Mouse (Mus musculus): ENCODE measurements around the gene Pknox2.
A peak's percentile ranks its signal among the peaks of the same experiment; 100 is the strongest.

The Pknox2 gene

DNA sequence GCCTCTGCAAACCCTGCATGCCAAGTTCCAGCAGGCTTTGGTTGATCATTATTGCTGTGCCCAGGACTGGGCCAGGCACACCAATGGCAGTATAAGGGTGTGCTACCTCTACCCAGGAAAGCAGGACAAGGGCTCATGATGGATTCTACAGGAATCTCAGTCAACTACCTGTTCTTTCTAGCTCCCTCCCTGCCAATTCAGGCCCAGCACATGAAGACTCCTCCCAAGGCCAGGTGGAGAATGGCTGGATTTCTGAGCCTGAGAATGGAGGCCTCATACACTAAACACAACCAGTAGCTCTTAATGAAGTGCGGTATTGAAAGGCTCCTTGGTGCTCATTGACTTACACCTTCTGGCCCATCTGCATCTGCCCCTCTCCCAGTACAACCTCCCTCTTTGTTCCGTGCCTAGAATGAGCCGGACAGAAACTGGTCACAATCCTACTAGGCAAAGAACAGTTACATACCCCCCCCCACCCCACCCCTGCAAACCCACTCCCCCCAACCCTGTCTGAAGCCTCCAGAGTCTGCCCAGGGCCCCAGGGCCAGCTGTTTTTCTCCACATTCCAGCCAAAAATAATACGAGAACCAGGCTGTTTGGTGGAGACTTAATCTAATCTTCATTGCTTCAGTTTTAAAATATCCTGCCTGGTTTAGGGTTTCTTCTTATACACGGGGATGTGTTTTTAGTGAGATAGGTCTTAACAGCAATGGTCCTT, 6.6 kb downstream of the Pknox2 start:
- DNase-seq (ENCODE audit: low spot score) = no peak

DNA sequence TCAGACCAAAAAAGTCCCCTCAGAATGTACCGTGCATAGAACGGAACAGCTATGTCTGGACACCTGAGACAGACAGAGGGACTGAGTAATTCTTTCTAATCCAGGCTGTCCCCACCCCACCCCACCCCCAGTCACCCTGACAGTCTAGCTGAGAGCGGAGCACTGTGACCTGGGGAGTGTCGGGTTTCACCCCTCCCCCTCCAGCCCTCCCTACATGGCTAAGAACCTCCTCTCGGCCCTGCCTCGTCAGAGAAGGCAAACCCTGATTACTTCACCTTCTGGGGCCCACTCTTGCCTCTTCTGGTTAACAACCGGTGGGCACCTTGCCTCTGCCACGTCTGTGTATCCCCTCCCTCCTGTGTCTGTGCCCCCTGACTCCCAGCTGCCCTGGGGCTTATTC, 7.7 kb downstream of the Pknox2 start:
- DNase-seq (ENCODE audit: low spot score) = peak; percentile 50

DNA sequence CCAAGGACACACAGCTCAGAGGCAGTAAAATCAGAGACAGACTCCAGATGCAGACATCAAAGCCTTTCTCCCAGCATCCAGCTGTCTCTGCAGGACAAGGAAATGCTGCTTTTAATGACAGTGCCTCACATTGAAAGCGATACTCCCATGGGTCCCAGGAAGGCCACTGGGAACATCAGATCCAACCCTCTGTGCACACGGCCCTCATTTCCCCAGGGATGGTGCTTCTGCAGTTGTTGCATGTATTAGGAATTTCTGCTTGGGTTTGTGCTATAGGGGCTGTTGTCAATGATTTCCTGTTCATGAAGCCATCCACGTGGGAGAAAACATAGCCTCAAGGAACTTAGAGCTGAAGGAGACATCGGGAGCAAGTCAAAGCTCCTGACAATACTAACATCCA, 8.3 kb downstream of the Pknox2 start:
- DNase-seq (ENCODE audit: low spot score) = no peak

DNA sequence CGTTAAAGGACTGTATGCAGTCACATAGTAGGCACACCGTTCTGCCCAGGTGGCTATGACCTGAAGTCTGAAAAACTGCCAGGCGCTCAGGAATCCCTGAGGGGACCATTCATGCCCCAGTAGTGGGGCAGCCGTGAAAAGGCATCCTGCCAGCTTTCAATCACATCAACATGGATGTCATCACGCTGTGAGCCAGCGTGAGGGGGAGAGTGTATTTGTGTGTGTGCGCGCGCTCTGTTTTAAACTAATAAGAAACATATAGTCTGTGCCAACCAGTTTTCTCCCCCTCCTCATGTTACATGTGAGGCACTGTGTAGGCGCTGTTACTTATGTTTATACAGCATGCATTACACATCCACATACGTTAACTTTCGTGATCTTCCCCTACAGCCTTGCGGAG, 10.9 kb downstream of the Pknox2 start:
- no peak for DNase-seq (ENCODE audit: low spot score)

DNA sequence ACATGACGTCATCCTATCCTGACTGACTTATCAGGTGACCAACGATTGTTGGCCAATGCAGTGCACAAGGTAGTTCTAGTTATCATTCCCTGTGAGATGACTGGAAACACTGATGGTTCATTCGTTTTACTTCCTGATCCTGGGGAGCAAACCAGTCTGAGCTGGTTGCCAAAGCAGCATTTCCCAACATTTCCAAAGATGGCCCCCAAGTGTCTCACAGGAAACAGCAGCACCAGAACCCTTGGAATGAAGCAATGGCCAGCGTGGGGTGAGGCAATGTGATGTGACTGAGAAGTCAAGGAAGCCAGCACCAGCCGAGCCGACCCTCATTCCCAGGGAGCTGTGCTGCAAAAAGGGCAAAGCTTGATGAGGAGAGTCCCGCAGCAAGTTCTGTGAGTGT, 13.7 kb downstream of the Pknox2 start:
- DNase-seq (ENCODE audit: low spot score) = no peak

DNA sequence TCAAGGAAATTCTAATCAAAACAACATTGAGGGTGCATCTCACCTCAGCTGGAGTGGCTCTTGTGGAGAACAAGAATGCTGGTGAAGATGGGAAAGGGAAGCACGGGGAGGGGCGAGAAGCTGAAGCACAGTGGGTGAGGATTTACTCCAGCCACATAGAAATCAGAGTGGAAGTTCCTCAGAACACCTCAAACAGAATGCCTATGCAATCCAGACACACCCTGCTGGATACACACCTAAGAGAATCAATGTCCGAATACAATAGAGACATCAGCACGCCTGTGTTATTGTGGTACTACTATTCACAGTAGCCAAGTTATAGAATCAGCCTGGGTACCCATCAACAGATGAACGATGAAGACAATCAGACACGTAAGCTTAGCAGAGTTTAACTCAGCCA, 18.2 kb downstream of the Pknox2 start:
- DNase-seq (ENCODE audit: low spot score) = no peak

DNA sequence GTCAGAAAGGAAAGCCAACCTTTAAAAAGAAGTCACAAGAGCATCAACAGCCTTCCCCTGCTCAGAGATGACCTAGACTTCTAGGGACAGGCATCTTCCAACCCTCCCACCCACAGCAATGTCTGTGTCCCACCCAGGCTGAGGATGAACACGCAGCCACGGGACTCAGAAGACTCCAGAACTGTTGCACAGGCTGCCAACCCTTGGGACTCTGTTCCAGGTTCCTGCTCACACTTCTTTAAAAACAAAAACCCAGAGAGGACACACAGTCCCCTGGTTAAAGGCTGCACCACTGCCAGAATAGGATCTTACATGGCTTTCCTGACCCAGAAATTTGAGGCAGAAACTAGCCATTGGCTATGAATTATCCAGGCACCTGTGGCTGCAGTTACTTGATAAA, 21.0 kb downstream of the Pknox2 start:
- DNase-seq (ENCODE audit: low spot score) = no peak

DNA sequence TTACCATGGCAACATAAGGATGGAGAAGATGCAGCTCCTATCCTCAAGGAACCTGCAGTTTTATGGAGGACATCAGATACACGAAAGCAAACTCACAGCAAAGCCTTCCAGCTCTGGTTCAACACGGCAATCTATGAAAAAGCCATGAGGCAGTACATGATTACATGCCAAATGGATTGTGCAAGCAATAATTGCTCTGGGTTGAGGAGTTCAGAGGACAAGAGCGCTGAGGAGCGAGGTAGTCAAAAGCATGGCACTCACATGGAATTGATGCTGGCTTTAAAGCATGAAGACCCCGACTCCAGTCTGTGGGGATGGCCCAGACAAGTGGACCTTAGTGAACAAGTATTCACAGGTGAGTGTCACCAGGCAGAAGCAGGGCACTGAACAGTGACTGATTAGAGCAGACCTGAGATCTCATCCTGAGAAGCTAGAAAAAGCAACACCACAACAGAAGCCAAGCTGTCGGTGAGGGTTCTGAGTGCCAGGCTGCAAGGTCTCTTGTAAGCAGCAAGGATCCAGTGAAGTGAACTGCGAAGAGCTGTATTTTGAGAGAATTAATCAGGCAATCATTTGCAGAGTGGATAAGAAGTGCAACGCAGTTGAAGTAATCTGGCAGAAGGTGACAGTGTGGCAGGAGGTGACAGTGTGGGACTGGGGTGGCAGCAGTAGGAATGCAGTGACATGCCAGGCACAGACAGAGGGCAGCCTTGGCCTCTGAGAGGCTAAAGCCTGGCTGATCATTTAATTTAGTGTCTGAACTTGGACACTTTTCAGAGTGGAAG, 22.3 kb downstream of the Pknox2 start:
- DNase-seq (ENCODE audit: low spot score) = no peak

DNA sequence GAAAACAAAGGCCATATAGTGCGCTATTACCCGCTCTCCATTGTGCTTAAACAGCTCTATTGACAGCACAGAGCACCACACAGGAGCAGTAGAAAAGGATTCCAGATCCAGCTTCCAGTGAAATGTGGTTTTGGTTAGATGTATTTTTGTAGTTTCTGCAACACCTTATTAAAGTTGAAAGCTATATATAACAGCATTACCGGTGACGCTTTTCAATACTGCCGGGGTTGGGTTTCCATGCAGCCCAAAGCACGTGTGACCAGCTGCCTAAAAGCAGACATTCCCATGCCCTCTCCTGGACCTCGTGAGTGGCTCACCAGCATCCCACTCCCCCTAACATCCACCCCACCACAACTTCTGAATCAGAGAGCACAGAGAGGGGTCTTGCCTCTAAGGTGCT, 23.8 kb downstream of the Pknox2 start:
- DNase-seq (ENCODE audit: low spot score) = no peak

DNA sequence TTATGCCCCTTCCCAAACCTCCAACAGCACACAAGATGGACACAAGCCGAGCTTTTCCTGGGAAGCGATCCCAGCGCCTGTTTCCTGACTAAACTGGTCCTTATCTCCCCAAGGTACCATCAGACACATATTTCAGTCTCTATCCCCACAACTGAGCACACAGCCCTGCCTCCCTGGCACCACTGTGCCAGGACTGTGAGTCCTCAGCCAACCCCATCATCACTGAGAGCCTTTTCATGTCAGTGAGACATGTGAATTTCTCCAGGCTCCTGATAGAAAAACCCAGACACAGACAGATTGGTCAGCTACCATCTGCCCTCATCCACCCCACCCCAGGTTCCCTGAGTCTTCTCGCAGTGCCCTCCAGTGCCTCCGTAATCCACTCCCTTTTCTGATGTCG, 24.2 kb downstream of the Pknox2 start:
- DNase-seq (ENCODE audit: low spot score) = no peak

DNA sequence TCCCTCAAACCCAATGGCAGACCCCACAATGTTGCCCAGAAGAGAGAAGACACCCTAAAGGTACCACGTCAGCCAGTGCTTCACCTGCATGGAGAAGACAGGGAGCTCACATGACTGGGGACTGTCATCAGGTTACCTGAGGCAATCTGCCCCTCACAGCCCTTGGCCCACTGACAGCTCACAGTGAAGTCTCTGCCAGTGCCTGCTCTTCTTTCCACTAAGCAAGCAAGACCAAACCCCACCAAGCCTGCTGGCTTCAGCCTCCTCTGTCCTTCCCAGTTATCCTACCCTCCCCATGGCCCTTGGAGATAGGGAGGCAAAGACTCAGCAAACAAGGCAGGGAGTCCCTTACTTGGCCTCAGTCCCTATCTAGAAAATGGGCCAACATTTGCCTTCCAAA, 24.8 kb downstream of the Pknox2 start:
- DNase-seq (ENCODE audit: low spot score) = no peak

DNA sequence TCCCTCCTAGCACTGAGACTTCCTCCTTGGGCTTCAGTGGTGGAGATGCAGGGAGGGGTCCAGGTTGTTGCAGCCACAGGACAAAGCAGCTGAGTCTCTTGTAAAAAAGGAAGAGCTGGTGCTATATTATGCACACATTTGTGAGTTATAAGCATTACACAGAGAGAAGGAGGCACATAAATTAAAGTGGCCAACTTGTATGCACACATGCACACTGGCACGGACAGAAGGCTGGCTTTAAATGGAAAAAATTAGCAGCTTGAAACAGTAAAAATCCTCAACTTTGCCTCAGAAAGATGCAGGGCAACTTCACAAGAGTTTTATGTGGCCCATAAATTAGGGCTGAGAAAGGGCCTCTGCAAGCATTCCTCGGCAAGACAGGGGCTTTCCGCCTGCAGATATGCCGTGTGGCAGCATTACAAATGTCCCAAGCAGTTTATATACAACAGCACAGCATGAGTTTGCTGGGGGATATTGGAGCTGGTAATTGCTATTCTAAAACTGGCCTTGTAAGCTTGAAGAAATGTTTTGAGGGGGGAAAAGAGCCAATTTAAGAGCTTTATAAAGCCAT, 25.4 kb downstream of the Pknox2 start:
- DNase-seq (ENCODE audit: low spot score) = no peak

DNA sequence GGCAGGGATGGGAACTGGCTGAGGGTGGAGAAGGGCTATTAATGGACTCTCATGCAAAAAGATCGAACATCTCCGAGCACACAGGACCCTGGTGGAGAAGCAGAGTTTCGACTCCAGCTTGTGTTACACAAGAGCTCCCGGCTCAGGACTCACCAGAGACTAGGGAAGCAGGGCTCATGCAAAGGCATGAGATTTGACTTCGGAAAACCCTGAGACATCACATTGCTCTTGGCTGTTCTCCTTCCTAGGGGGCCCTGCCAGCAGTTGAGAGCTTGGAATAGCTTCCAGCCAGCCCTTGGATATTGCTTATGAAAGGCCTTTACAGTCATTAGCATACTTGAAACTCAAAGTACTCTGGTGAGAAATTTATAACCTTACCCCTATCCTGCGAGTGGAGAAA, 26.4 kb downstream of the Pknox2 start:
- DNase-seq (ENCODE audit: low spot score) = no peak

DNA sequence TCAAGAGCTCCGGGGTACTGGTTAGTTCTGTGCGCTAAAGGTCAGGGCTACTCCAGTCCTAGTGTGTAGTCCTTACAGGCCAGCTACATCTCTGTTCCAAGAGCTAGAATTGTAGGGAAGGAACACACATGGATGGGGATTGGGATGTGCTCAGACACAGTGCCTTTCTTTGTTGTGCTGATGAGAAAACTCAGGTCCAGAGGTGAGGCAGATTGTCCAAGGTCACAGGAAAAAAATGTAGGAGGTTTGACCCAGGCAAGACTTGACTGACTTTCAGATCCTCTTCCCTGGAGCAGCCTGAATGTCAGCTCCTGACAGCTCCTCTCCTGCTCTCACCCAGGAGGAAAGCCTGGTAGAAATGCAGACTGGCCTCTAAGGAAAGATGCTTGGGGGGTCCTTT, 29.7 kb downstream of the Pknox2 start:
- DNase-seq (ENCODE audit: low spot score) = no peak

DNA sequence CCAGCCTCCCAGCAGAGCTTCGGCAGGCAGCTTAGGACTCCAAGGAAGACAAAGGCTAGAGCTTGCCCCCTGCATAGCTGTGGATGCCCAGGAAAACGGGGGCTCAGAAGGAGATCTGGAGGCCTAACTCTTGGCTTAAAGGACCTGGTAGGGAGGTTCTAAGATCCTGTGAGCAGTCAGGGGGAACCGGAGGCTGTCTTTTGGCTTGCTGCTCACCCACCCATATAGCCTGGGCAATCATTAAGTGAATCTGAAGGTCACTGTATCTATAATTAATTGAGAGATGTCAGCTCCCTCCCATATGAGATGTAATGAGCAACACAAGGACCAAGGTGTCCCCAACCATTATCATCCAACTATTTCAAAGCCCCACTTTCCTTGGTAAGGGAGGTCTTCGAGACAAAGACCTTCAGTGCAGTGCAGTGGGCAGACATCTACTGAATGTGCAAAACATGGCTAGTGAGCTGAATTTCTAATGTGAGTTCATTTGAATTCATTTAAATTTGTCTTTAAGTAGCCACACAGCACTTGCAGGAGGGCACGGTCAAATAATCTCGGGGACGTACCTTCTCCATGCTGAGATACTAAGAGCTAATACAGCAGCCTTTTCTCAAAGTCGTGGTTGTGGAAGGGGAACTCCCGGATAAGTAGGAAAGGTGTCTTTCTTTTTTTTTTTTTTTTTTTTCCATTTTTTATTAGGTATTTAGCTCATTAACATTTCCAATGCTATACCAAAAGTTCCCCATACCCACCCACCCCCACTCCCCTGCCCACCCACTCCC, 30.4 kb downstream of the Pknox2 start:
- DNase-seq (ENCODE audit: low spot score) = no peak

DNA sequence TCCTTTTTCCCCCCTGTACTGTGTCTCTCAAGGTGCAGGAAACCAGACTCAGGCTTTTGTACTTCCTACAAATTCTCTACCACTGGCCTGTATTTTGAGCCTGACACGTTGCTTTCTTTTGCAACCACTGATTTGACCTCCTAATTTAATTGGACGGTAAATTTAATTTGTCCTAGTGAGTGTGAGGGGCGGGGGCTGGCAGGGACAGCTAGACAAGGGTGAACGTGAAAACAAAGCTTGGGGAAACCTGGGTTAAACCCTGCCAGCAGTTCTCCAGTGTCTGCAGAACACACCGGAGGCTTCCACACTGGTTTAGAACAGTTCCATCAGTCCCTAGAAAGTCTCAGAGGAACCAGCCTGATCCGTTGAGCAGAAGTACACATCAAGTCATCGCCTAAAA, 31.4 kb downstream of the Pknox2 start:
- no peak for DNase-seq (ENCODE audit: low spot score)

DNA sequence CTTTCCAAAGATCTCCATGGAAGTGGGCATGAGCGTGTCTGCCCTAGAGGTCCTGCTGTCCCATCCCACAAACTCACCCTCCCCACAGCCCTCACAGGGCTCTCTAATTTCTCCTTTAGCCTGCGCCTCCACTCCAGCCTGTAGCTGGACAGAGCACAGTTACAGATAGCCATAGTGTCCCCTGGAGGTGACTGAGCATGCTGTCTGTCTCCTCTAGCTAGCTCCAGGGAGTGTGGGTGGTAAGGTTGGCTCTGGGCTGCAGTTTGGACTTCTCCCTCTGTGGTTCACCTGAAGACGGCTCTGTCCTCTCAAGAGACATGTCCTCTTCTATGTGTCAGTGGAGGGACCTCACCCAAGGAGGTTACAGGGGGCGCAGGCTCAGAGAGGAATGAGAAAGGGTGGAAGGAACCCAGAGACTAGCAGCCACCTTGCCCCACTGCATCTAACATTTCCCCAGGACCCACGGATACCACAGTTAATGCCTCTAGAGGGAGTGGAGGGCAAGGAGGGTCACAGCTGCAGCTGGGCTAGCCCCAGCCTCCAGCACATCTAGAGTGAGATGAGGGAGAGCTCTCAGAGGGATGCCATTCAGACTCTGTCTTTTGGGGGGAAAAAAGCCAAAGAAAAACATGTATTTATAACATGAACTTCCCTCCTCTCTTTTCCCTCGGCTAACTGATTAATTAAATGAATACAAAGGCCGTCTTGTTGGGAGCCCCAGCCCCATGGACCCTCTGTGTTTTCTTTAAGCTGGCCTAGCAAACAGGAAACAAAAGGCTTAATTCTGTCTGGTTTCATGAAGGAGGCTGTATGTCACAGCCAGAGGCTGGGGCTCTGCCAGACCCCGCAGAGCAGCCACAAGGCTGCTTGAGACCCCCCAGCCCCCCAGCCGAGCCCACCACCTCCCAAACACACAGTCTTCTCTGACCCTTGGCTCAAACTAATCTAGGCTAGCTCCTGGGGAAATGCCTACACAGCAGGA, 32.6 kb downstream of the Pknox2 start:
- DNase-seq (ENCODE audit: low spot score) = no peak

DNA sequence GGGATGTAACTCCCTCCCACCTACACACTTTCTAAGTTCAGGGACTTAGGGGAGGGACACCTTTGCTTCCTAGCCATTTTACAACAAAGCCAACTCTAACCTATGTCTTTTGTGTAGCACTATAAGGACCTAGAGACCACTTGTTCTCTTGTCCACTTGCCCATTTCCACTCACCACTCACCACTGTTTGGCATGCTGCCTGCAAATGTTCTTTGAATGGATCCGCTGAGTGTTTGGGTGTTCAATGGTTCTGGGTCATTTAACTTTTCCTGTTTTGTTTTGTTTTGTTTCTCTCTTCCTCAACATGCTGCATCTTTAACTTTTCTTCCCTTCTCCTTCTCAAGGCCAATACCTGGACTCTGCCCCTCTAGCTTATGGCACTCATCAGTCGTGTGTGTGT, 39.7 kb downstream of the Pknox2 start:
- no peak for DNase-seq (ENCODE audit: low spot score)

DNA sequence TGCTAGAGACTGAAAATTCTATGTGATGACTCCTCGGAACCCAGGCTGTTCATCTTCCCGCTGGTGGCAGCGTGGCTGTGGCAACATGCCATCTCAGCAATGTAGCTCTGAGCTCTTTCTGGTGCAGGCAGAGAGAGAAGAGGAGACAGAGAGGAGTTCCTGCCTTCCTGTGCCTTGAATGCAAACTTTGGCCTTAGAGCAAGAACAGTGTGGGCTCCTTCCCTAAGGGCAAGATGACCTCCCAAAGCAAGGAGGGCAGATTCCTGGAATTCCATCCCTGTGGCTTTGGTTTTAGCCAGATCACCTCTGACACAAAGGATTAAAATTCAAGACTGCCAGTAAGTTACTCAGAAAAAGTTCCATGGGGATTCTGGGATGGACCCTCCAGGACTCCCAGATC, 40.4 kb downstream of the Pknox2 start:
- peak; percentile 61 for DNase-seq (ENCODE audit: low spot score)

DNA sequence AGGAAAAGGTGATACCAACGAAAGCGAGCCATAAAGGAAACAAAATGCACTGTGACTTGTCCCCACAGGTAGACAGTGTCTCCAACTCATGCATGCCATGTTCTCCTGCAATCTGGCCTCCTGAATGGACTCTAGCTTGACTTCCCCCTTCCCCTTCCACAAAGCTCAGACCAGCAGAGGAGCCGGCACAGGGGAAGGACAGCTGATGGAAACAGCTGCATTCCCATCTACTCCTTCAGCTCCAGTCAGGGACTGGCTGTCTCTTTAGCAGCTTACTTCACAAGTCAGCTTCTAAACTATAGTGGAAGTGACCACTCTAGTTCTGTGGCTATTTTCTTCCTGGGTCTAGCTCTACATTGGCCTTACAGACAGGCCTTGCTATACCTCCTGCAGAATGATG, 43.0 kb downstream of the Pknox2 start:
- no peak for DNase-seq (ENCODE audit: low spot score)

DNA sequence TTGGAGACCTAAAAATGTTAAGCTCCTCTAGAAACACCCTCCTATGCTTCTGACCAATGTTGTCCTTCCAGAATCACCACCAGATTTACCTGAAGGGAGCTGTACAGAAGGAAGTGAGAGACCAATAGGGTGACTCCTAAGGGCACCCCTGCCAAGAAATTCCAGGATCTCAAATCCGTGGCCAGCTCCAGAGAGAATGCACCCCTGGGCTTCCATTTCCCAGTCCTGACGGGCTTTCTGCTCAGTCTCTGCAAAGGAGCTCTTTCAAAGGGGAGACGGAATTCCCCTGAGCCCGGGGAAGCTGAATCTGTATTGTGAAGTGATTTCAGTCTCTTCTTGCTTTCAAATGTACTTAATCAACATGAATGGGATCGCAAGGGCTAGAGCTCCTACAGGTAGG, 43.4 kb downstream of the Pknox2 start:
- no peak for DNase-seq (ENCODE audit: low spot score)
